Mouse (Mus musculus) testis, adult 2 months (tissue): ENCODE results near the gene Gm45140.

ENCODE experiments used
- CTCF ChIP-seq: fragments of 200-500 bp; IDR thresholded peaks from 2 replicates; pipeline ENCODE4 v1.5.1; 2012; ENCODE audit warnings: low read depth, mild to moderate bottlenecking, inconsistent platforms, low read length, moderate library complexity; ENCODE audit not compliant: control insufficient read depth, insufficient read depth, insufficient replicate concordance
- POLR2A ChIP-seq: fragments of 200-500 bp; IDR thresholded peaks from 2 replicates; pipeline ENCODE4 v1.6.1; 2012; ENCODE audit warnings: low read depth, mild to moderate bottlenecking, inconsistent platforms, low read length, moderate library complexity; ENCODE audit not compliant: control insufficient read depth

DNA sequence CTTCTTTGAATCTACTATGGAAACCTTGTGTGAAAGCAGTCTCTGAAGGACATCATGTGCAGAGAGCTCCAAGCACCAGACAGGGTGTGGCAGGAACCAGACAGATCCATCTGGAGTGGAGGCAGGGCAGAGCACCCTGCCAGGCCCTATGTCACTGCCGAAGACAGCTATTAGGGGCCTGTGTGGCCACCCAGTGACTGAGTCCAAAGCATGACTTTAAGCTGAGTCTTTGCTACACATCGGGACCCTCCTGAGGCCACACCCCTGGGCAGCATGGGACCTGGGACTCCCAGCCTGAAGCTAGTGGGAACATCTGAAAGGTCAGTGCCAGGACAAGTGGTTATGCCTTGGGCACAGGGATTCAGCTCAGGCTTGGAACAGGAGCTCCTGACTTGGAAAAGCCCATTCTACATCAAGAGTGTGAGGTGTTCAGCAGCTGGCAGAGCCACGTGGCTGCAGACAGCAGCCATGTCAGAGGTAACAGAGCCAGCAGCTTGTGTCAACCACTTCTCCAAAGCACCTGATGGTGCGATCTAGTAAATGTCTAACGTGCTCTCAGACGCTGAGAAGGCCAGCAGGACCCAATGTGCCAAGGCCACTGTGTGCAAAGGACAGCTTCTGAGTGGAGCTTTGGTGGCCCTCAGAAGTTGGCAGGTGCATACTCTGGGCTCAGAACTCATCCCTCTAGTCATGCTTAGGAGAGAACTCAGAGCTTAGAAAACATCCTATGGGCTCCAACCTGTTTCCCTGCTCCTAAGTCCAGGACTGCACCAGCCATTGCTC lies 48.3 kb downstream of the Gm45140 start:
- TF ChIP-seq CTCF (no peak), POLR2A (no peak)
